Mouse (Mus musculus): ENCODE measurements at regions not wholly inside any gene's neighbourhood (a gene's known extent, or its start where the extent isn't known, plus 50 kb on each side); places are given as distances from the start of the nearest gene placed in this dataset.

DNA sequence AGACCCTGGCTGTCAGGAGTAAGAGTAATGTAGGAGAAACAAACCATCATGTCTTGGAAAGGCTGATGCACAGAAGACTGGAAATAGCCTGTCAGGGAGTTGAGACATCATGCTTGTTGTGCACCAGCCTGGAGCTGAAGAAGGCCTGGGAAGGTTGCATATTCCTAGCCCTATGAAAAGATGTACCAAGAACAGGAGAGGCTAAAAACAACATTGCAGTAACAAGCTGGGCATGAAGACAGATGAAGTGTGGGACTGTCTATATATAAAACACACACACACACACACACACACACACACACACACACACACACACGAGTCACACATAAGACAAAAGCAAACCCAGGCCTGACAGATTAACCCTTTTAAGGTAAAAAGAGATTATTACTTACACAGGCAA, 185.1 kb upstream of the Tmem72 start:
- DNase-seq (ENCODE audit: low spot score) = no peak

GRCm38 (mm10) chr6:116902371-116902770, 185.7 kb upstream of the Tmem72 start:
- DNase-seq (ENCODE audit: low spot score) = no peak

DNA sequence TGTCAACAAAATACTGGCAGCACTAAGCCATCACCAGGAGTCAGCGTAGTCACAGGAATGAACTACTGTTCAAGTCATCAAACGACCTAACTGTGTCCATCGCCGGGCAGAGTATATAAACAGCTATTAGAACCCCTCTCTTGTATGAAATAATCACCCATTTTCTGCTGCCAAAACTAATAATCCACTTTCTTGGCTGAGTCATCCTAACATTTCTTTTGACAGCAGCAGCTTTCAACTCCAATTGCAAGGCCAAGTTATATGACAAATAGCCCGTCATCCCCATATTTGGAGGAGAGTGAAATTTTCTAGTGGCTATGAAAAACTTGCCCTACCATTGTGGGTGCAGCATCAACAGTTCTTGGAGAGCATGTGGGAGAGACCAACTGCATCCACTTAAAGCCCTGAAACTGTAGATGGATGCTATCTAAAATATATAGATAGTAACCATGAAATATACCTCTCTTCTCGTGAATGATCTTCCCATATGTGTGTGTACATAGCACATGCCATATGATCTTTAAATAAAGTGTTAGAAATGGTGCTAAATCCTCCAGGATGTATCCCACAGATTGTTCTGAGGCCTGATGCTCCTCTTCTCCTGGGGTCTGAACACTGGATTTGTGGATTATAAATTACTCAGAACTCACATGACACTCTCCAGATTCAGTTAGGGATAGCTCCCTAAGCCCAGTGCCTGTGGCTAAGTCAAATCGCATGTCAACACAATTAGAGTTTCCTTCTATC, 189.9 kb upstream of the Tmem72 start:
- DNase-seq (ENCODE audit: low spot score) = no peak

GRCm38 (mm10) chr6:116910607-116911006, 193.9 kb upstream of the Tmem72 start:
- no peak for DNase-seq (ENCODE audit: low spot score)

- DNase-seq (ENCODE audit: low spot score) = no peak
Observed at GRCm38 (mm10) chr6:116912161-116912560, 195.4 kb upstream of the Tmem72 start.

DNA sequence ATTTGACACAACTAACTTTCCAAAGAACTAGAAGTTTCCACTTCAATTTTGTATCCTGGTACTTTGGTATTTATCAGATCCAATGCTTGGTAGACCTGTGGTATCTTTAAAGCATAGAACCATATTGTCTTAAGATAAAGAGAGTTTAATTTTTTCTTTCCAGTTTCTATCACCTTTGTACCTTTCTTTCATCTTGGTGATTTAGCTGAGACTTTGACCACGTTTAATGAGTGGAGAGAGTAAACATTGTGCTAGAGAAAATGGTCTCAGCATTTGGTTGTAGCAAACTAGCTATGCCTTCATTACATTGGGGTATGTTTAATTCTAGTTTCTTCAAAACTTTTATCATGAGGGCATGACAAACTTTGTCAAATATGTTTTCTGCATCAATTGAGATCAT, 197.4 kb upstream of the Tmem72 start:
- no peak for DNase-seq (ENCODE audit: low spot score)

DNA sequence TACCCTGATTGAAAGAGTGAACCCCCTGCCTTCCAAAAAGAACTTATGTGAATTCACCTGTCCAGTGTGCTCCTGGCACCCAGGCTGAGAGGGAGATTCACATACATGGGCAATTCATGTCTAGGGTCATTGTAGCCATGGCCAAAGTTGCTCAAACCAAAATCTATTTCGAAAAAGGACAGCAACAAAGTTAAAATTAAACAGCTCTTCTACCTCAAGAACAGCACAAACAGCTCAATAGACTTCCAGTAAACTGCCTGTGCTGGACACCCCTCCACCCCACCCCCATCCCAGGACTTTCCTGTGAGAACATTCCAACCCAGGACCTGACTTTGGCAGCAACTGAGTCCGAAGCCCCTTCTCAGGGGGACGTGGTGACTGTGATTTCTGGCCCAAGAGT, 218.3 kb upstream of the Tmem72 start:
- no peak for DNase-seq (ENCODE audit: low spot score)

- no peak for DNase-seq (ENCODE audit: low spot score)
Observed at GRCm38 (mm10) chr6:116941576-116941975, 224.9 kb upstream of the Tmem72 start.

DNA sequence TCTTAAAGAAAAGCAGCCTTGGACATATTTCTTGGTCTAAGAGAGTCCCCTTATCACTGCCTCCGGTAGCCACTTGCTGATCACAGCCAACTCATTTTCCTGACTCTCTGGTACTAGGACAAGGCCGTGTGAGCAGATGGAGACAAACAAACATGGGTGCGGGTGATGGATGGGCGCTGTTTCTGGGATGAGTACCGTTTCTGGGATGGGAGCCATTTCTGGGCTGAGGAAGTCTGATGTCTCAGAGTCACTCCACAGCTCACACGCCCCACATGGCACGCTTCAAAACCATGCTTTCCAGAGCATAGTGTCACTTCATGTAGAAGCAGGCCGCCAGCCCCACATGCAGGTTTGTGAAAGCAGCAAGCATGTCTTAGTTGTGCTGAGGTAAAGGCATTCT, 225.6 kb upstream of the Cxcl12 start:
- no peak for DNase-seq (ENCODE audit: low spot score)

GRCm38 (mm10) chr6:116946083-116946732, 222.1 kb upstream of the Cxcl12 start:
- DNase-seq (ENCODE audit: low spot score) = no peak

DNA sequence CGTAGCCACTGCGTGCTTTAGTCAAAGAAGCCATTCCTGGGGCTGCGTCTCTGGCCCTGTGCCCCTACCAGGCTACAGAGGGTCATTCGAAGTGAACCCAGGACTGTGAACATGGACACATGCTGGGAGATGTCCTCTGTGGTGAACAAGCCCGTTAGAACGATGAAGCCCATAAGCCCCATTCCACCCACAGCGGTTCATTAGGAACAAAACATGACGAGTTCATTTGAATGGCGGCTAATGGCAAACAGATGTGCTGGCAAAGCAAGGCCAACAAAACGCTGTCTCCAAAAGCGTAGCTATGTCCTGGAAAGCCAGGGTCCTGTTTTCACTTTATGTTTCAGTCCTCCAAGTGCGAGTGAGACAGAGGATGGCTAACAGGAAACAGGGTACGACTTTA, 208.7 kb upstream of the Cxcl12 start:
- no peak for DNase-seq (ENCODE audit: low spot score)

DNA sequence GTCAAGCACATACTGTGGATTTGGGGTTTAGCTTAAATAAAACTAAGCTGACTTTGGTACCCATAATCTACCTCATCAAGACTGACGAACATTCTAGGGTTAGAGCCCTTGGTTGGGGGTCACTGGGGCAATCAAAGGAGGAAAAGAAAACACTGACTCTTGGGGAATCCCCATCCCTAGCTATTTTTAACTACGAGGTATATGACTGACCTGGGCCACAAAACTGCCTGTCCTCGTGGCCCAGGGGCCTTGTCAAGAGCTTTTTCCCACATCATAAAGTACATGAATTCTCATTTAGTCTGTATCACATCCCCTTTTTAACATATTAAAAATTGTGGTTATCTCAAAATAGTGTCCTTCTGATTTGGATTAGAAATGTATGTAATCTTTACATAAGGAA, 207.7 kb upstream of the Cxcl12 start:
- DNase-seq (ENCODE audit: low spot score) = no peak

DNA sequence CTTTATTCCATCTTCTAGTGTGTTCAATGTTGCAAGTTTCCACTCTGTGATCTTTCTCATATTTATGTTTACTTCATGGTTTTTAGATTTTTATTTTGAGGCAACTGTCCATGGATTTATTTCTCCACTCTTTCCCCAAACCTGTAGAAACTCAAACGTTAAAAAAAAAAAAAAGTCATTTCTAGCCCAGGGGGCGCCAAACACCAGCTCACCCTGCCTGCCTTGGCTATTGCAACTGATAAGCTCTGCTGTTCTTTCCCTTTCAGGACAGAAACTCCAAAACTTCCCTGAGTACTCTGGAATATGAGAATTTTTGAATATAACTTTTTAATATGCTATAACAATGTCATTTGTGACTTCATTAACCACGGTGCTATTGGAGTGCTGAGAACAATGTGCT, 201.9 kb upstream of the Cxcl12 start:
- no peak for DNase-seq (ENCODE audit: low spot score)

GRCm38 (mm10) chr6:116969381-116969910, 198.9 kb upstream of the Cxcl12 start:
- DNase-seq (ENCODE audit: low spot score) = no peak

DNA sequence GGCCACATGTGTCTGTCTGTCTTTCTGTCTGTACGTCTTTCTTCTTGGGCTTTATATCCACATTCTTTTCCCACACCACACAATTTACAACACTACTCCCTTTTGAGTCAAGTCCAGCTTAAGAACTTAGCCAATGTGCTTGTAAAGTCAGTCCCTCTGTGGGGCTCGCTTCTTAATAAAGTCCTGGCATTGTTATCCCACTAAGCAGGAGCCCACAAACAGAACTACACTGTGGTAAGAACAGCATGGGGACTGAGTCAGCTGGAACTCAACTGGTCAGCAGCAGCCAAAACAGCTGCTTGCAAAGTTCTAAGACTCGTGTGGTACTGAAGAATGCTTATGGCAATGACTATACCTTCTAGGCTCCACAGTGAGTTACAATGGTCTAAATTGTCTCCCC, 193.5 kb upstream of the Cxcl12 start:
- DNase-seq (ENCODE audit: low spot score) = no peak

DNA sequence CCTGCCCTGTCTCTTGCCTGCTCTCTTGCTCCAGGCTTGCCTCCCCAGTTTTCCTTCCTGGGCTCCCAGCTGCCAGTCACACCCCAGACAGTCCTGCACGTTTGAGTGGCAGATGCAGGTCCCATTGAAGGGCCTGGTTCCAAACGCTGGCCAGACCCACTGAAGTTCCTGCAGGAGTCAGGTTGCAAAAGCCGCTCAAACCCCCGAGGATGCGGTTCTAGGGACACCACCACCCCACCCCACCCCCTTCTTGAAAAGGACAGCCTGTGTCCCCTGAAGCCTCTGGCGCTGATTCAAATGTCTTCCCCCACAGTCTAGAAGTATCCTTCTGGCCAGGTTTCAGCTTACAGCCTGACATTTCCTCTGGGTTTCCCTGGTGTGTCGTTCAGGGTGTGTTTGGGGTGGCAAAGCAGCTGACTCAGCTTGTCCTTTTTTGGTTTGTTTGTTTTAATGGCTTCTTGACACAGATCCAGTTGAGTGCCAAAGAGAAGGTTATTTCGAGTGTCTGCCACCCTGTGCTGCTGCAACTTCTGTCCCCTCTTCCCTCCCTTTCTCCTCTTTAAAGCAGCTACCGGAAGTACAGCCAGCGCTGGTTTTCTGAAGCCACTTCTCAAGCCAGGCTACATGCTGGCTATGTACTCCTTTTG, 187.9 kb upstream of the Cxcl12 start:
- no peak for DNase-seq (ENCODE audit: low spot score)

- DNase-seq (ENCODE audit: low spot score) = no peak
Observed at GRCm38 (mm10) chr6:116985147-116985737, 183.1 kb upstream of the Cxcl12 start.

DNA sequence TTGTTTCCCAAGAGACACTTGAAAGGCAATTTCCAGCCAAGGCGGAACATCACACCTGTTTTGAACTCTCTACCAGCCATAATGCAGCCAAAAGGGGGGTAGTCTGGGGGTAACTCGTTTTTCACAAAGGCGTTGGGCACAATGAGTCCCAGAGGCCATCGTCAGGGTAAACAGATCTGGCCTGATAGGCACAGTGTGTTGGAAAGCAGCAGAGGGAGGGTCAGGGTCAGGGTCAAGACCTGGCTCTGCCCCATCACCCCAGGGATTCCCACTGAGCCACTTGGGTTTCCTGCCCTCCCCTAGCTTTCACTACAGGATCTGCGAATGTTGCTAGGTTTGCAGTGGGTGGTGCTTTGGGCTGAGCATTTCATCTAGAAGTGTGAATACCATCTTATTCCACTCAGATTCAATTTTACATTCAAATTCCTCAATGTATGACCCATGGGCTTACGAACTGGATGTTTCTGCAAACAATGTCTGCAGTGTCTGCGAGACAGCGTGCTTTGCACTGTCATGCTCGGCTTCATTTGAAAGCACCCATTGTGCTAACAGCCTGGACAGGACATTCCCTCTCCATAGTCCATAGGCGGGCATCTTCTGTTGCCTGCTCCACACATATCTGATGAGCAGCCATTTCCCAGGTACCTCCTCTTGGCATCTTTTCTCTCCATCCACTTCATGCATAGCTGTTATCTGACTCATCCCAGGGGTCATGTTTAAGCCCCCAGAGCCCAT, 181.9 kb upstream of the Cxcl12 start:
- no peak for DNase-seq (ENCODE audit: low spot score)

- DNase-seq (ENCODE audit: low spot score) = no peak
Observed at GRCm38 (mm10) chr6:116987243-116987642, 181.1 kb upstream of the Cxcl12 start.

DNA sequence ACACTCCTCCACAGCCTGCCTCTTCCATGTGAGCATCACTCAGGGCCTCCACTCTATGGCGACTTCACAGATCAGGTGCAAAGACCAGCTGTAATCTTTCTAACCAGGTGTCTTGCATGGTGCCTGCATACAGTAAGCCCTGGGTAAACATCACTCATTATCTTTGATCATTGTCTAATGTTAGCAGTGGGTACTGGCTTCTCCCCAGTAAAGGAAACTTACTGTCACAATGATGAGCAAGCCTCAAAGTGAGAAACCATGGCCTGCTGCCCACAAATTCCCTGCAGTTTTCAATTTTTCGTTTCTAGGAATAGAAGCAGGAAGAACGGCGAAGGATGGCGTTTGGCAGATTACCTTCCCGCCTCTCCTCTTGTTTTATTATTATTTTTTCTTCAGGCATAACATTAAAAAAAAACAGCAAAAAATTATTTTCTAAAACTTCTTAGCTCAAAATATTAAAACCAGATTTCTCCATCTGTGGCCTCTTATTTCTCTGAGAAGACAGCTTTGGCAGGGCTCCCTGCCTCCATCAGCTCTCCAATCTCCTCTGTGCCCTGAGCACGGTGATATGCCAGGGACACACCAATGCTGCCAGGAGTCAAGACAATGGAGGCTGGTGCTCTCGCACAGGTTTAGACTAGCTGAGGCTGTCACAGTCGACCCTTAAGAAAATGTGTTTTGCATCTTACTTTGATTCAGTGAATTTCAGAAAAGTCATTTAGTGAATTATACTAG, 169.2 kb upstream of the Cxcl12 start:
- no peak for DNase-seq (ENCODE audit: low spot score)

GRCm38 (mm10) chr6:116999940-117000339, 168.4 kb upstream of the Cxcl12 start:
- no peak for DNase-seq (ENCODE audit: low spot score)

All from spleen, adult 12 weeks (tissue).